Mouse (Mus musculus): ENCODE results near the gene Adprhl2. TPM values are rescaled to one million over a fixed set of nuclear protein-coding genes. Genes with fewer than 3 reads are reported as not detected.
A peak's percentile ranks its signal among the peaks of the same experiment; 100 is the strongest.

The Adprhl2 gene
- polyA plus RNA-seq, 1 experiment: 33.9 TPM

GRCm38 (mm10) chr4:126326036-126326435, 4.5 kb upstream of the Adprhl2 start:
- no peaks in the 10 kb centered on the region for H3K36me3 ChIP-seq (ENCODE audit: control insufficient read depth, insufficient read depth, low read length)
- 23% methylated on average over 6 of the region's 6 CpGs for WGBS
- no peak overlapping the region for H3K27ac ChIP-seq (ENCODE audit: insufficient read depth, low read depth, low read length)
- peaks cover 2% of the 10 kb centered on the region; the same call in 1 of the 2 replicates for H3K4me1 ChIP-seq (ENCODE audit: control insufficient read depth, insufficient read depth, insufficient read length, low read length)
- H3K4me3 ChIP-seq (ENCODE audit: low read depth, low read length): no peak overlapping the region
- TF ChIP-seq CTCF (IDR thresholded peaks at IDR 0.05; ENCODE audit: extremely low read depth, insufficient read length, insufficient replicate concordance, low read depth, low read length) (no peak), POLR2A (IDR thresholded peaks at IDR 0.05; ENCODE audit: low read depth, low read length) (no peak)
- 0 out of 2 replicates have a peak, but pooled peaks cover 2% of the 10 kb centered on the region for H3K27me3 ChIP-seq (ENCODE audit: control insufficient read depth, insufficient read depth, low read length)

- Histone ChIP-seq H3K4me1 (ENCODE audit: control insufficient read depth, insufficient read depth, insufficient read length, low read length) (peaks cover 2% of the 10 kb centered on the region; the same call in 1 of the 2 replicates), H3K27ac (ENCODE audit: insufficient read depth, low read depth, low read length) (no peak within 1 kb of the TSS), H3K27me3 (ENCODE audit: control insufficient read depth, insufficient read depth, low read length) (0 out of 2 replicates have a peak, but pooled peaks cover 2% of the 10 kb centered on the region), H3K4me3 (ENCODE audit: low read depth, low read length) (peak within 1 kb of the TSS; percentile 37), H3K36me3 (ENCODE audit: control insufficient read depth, insufficient read depth, low read length) (no peaks in the 10 kb centered on the region)
- no peak for TF ChIP-seq POLR2A (IDR thresholded peaks at IDR 0.05; ENCODE audit: low read depth, low read length)
- TF ChIP-seq CTCF (IDR thresholded peaks at IDR 0.05; ENCODE audit: extremely low read depth, insufficient read length, insufficient replicate concordance, low read depth, low read length): no peak
- WGBS: 12% methylated on average over 23 of the region's 23 CpGs
These were observed 3.9 kb upstream of the Adprhl2 start, which contains the start of gene Tekt2 for GRCm38 (mm10) chr4:126325281-126325861. Gene Tekt2, minus strand, starts transcription at chr4:126325688.

GRCm38 (mm10) chr4:126324861-126325260, 3.4 kb upstream of the Adprhl2 start:
- 0 out of 2 replicates have a peak, but pooled peaks cover 2% of the 10 kb centered on the region for H3K27me3 ChIP-seq (ENCODE audit: control insufficient read depth, insufficient read depth, low read length)
- no peaks in the 10 kb centered on the region for H3K36me3 ChIP-seq (ENCODE audit: control insufficient read depth, insufficient read depth, low read length)
- H3K27ac ChIP-seq (ENCODE audit: insufficient read depth, low read depth, low read length): no peak overlapping the region
- no peak for TF ChIP-seq POLR2A (IDR thresholded peaks at IDR 0.05; ENCODE audit: low read depth, low read length)
- no peak for TF ChIP-seq CTCF (IDR thresholded peaks at IDR 0.05; ENCODE audit: extremely low read depth, insufficient read length, insufficient replicate concordance, low read depth, low read length)
- 70% methylated on average over 13 of the region's 13 CpGs for WGBS
- no peak overlapping the region for H3K4me3 ChIP-seq (ENCODE audit: low read depth, low read length)
- H3K4me1 ChIP-seq (ENCODE audit: control insufficient read depth, insufficient read depth, insufficient read length, low read length): peaks cover 2% of the 10 kb centered on the region; the same call in 1 of the 2 replicates

GRCm38 (mm10) chr4:126322646-126323045, 1.1 kb upstream of the Adprhl2 start:
- Histone ChIP-seq H3K4me1 (ENCODE audit: control insufficient read depth, insufficient read depth, insufficient read length, low read length) (peaks cover 2% of the 10 kb centered on the region; the same call in 1 of the 2 replicates), H3K36me3 (ENCODE audit: control insufficient read depth, insufficient read depth, low read length) (peaks cover 7% of the 10 kb centered on the region), H3K4me3 (ENCODE audit: low read depth, low read length) (no peak overlapping the region), H3K27ac (ENCODE audit: insufficient read depth, low read depth, low read length) (no peak overlapping the region), H3K27me3 (ENCODE audit: control insufficient read depth, insufficient read depth, low read length) (0 out of 2 replicates have a peak, but pooled peaks cover 2% of the 10 kb centered on the region)
- TF ChIP-seq POLR2A (IDR thresholded peaks at IDR 0.05; ENCODE audit: low read depth, low read length) (no peak), CTCF (IDR thresholded peaks at IDR 0.05; ENCODE audit: extremely low read depth, insufficient read length, insufficient replicate concordance, low read depth, low read length) (no peak)
- WGBS: 96% methylated on average over 13 of the region's 13 CpGs

- Histone ChIP-seq H3K27me3 (ENCODE audit: control insufficient read depth, insufficient read depth, low read length) (0 out of 2 replicates have a peak, but pooled peaks cover 2% of the 10 kb centered on the region), H3K4me3 (ENCODE audit: low read depth, low read length) (peak overlapping the region; percentile 21; the same call in 1 of the 2 replicates), H3K36me3 (ENCODE audit: control insufficient read depth, insufficient read depth, low read length) (peaks cover 14% of the 10 kb centered on the region), H3K27ac (ENCODE audit: insufficient read depth, low read depth, low read length) (no peak overlapping the region), H3K4me1 (ENCODE audit: control insufficient read depth, insufficient read depth, insufficient read length, low read length) (peaks cover 2% of the 10 kb centered on the region; the same call in 1 of the 2 replicates)
- 55% methylated on average over 28 of the region's 28 CpGs for WGBS
- peak; percentile 34; the same call in 1 of the 2 replicates for TF ChIP-seq POLR2A (IDR thresholded peaks at IDR 0.05; ENCODE audit: low read depth, low read length)
- no peak for TF ChIP-seq CTCF (IDR thresholded peaks at IDR 0.05; ENCODE audit: extremely low read depth, insufficient read length, insufficient replicate concordance, low read depth, low read length)
These were observed 480 bp upstream of the Adprhl2 start for GRCm38 (mm10) chr4:126321854-126322511.

- WGBS: 70% methylated on average over 6 of the region's 6 CpGs
- no peaks in the 10 kb centered on the region for H3K27me3 ChIP-seq (ENCODE audit: control insufficient read depth, insufficient read depth, low read length)
- H3K4me1 ChIP-seq (ENCODE audit: control insufficient read depth, insufficient read depth, insufficient read length, low read length): no peaks in the 10 kb centered on the region
- no peak for TF ChIP-seq POLR2A (IDR thresholded peaks at IDR 0.05; ENCODE audit: low read depth, low read length)
- no peak for TF ChIP-seq CTCF (IDR thresholded peaks at IDR 0.05; ENCODE audit: extremely low read depth, insufficient read length, insufficient replicate concordance, low read depth, low read length)
- peaks cover 27% of the 10 kb centered on the region for H3K36me3 ChIP-seq (ENCODE audit: control insufficient read depth, insufficient read depth, low read length)
- no peak overlapping the region for H3K27ac ChIP-seq (ENCODE audit: insufficient read depth, low read depth, low read length)
- no peak overlapping the region for H3K4me3 ChIP-seq (ENCODE audit: low read depth, low read length)
These were observed 1.7 kb downstream of the Adprhl2 start for GRCm38 (mm10) chr4:126319806-126320205.

GRCm38 (mm10) chr4:126316443-126317040, 5.0 kb downstream of the Adprhl2 start:
- Histone ChIP-seq H3K27me3 (ENCODE audit: control insufficient read depth, insufficient read depth, low read length) (no peaks in the 10 kb centered on the region), H3K36me3 (ENCODE audit: control insufficient read depth, insufficient read depth, low read length) (peaks cover 27% of the 10 kb centered on the region), H3K27ac (ENCODE audit: insufficient read depth, low read depth, low read length) (no peak overlapping the region), H3K4me1 (ENCODE audit: control insufficient read depth, insufficient read depth, insufficient read length, low read length) (no peaks in the 10 kb centered on the region), H3K4me3 (ENCODE audit: low read depth, low read length) (no peak overlapping the region)
- WGBS: 94% methylated on average over 13 of the region's 13 CpGs
- TF ChIP-seq POLR2A (IDR thresholded peaks at IDR 0.05; ENCODE audit: low read depth, low read length) (no peak), CTCF (IDR thresholded peaks at IDR 0.05; ENCODE audit: extremely low read depth, insufficient read length, insufficient replicate concordance, low read depth, low read length) (no peak)

Data from small intestine, adult 2 months (tissue).